Mouse (Mus musculus) megakaryocyte progenitor cell, adult 5-6 weeks (primary cell): ENCODE results near the gene Diras1. TPM values are rescaled to one million over a fixed set of nuclear protein-coding genes. Genes with fewer than 3 reads are reported as not detected.
A peak's percentile ranks its signal among the peaks of the same experiment; 100 is the strongest.

Experiments used
- ATAC-seq: replicated peaks from 2 replicates; pipeline ENCODE4 v1.8.0; 2016; ENCODE audit warnings: mild to moderate bottlenecking, moderate TSS enrichment, inconsistent platforms; ENCODE audit not compliant: poor library complexity
- total RNA-seq, 2 experiments: library from RNA; stranded (forward) in 1 of 2; stranded (reverse) in 1 of 2; fragments of 157-497, 149-512 nt in 1 of 2; fragments of 200-1000 nt in 1 of 2; gene quantifications; 2 replicates each; pipeline versions ENCODE4 v1.2.3 to v1.2.4; 2015 to 2017

Gene Diras1
- total RNA-seq, 2 experiments from 2014 or later = not detected

DNA sequence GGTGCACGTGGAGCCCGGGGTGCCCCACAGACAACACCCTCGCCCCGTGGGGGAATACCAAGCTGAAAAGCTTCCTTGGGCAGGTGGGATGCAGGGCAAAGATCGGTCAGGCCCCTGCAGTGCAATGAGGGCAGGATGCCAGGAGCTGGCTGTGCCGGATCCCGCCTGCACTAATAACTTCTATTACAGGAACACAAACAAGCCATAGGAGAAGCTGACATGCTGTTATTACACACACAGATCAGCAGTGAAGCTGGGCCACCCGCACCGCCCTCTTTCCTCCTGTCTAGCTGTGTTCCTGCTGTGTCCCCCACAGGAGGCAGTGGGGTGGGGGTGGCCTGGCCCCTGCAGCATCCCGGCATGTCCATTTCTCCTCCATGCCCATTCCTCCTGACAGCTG, 3.6 kb upstream of the Diras1 start:
- ATAC-seq = no peak

DNA sequence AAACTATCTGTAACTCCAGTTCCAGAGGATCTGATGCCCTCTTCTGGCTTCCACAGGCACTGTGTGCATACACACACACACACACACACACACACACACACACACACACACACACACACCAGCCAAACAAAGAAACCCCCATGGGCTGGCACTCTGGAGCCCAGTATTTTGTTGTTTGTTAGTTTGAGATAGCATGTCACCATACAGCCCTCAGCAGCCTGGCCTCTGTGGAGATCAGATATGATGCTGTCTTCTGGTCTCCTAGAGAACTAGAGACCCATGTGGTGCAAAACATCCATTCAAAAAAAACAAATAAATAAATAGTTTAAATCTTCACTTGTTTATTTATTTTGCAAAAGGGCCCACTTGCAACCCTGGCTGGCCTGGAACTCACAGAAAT, 2.8 kb upstream of the Diras1 start:
- peak; percentile 54; the same call in 1 of the 2 replicates for ATAC-seq

DNA sequence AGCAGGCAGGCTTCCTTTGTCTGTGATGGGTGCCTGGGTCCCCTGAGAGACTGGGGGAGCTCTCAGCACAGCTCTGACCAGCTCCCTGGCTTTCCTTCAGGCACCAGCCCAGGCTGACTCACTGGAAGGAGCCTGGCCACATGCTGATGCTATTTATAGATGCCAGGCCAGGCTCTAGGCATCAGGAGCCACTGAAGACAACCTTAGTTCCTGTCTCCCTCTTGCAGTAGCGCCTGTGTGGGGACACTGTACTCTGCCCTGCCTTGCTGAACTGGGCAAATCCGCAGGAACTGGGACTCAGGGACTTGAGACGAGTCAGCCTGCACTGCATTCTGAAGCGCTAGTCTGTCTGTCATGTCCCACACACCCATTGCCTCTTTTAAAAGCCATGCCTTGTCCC, 1.9 kb upstream of the Diras1 start:
- no peak for ATAC-seq

DNA sequence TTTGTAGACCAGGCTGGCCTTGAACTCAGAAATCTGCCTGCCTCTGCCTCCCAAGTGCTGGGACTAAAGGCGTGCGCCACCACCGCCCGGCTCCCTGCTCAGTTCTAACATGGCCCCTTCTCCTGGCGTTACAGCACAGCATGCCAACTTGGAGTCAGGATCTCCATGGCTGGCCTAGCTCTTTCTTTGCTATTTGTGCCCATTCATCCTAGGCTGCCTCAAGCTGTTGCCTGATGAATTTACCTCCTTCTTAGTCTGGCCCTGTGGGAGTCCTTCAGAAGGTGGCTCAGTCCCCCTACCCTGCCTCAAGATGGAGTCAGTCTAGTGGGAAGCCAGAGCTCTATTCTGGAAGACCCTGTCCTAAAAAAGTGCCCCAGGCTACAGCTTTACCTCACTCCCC, 1.4 kb upstream of the Diras1 start:
- no peak for ATAC-seq

DNA sequence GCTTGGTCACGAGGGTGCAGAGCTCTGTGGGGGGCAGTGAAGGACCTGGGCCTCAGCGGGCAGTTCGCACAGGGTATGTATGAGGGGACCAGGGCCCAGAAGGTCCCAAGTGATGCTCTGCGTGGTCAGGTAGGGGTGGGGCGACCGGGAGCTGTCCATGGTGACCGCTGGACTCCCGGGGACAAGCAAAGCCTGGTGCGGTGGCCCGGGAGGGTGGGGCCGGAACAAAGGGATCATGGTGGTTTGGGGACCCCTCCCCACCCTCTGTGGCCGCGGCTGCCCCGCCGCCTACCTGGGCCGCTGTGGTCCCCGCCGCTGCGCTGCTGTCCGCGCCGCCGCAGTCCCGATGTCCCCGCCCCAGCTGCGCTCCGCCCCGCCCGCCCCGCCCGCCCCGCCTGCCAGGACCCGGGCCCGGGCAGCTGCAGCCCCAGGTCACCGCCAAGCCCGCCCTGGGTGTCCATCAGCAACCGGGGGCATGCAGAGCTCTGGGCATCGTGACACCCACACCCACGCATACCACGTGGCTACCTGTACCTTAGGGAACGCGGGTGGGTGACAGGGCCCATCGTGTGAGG, 328 bp downstream of the Diras1 start:
- ATAC-seq = no peak

DNA sequence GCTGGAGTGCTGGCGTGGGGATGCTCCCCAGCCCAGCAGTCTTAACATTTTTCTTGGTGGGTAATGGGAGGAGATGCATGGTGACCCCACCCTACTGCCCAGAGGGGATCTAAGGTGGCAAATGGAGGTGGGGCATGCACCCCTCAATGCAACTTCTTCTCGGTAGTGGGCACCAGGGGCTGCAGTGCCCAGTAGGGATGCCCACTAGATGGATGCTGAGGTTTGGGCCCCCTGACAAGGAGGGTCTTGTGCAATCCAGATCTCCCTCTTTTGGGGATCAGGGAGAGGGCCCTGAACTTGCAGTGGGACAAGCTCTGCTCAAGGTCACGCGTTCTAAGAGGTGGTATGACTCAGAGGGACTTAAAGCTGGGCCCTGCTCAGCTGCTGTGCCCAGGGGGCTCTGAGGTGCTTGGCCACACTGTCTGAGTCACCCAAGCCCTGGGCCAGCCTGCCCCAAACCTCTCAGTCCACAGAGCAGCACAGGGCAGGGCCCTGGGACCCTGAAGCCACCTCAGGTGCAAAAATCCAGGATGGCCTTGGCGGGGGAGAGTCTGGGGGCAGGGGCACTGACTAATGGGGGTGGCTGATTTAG, 1.0 kb downstream of the Diras1 start:
- ATAC-seq = no peak

DNA sequence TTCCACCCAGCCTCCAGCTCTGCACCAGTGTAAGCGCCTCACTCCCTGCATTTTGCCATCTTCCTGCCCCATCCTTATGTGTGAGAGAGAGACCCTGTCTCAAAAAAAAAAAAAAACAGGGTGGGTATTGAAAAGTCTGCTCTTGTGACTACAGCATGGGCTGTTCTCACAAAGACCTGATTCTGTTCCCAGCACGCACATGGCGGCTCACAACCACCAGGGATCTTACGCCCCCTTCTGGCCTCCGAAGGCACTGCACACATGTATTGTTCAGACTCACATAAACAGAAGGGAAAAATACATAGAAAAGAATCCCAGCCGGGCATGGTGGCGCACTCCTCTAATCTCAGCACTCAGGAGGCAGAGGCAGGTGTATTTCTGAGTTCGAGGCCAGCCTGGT, 2.7 kb downstream of the Diras1 start:
- no peak for ATAC-seq

DNA sequence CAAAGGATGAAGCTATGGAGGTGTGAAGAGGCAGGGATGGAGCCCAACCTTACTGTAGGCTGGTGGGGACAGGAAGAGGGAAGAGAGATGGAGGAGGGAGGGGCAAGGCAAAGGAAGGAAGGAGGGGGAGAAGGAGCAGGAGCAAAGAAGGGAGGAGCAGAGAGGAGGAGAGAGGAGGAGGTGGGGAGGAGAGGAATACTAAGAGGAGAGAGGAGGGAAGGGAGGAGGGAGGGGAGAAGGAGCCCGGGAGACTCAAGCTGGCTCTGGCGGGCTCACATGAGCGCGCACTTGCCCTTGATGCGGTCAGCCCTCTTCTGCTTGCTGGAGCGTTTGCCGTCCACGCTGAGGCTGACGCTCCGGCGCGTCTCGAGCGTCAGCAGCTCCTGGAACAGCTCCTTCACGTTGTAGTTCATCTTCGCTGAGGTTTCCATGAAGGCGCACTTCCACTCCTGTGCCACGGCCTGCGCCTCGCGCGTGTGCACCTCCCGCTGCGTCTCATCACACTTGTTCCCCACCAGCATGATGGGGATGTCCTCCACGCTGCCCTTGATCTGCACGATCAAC, 3.8 kb downstream of the Diras1 start:
- no peak for ATAC-seq

DNA sequence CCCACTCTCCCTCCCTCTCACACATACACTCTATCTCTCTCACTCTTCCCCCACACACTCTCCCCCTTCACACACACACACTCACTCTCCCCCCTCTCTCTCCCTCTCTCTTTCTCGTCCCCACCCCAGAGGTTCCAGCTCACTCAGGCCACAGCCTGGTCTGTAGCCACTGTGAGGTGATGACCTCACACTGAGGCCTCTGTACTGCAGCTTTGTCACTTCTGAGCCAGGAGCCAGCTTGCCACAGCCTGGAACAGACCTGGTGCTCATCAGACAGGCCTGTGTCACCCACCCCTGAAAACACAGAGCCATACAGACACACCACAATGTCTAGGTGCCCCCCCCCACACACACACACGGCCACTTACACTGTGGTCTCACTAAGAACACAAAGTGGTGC, 5.3 kb downstream of the Diras1 start:
- no peak for ATAC-seq

DNA sequence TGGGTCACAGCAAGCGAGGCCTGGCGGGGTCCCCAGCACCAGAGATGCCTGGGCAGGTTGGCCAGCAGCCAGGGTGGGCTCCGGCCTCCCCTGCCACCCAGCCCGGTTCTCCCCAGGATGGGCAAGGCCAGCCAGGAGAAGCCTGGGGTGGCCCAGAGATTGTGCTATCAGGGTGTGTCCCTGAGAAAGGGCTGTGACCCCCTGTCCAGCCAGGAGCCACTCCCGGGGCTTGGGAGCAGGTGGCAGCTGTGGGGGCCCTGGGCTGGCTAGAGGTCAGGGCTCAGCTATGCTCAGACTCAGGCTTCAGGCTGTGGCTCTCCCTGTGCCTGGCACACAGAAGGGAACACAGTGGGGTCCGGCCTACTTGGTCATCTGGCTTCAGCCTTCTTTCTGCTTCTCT, 5.8 kb downstream of the Diras1 start:
- no peak for ATAC-seq

DNA sequence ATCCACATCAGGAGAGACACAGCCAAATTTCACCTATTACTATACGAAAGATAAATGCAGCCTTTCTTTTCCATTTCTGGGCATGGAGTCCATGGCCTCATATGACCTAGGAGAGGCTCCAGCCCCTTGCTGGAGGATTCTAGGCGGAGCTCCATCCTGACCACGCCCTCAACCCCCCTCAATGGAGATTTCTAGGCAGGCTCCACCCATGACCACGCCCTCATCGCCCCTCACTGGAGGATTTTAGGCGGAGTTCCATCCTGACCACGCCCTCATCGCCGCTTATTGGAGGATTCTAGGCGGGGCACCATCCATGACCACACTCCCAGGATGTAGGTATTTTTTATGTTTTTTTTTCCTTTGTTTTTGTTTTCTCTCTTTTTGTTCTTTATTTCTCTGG, 7.1 kb downstream of the Diras1 start:
- peak; percentile 27 for ATAC-seq

DNA sequence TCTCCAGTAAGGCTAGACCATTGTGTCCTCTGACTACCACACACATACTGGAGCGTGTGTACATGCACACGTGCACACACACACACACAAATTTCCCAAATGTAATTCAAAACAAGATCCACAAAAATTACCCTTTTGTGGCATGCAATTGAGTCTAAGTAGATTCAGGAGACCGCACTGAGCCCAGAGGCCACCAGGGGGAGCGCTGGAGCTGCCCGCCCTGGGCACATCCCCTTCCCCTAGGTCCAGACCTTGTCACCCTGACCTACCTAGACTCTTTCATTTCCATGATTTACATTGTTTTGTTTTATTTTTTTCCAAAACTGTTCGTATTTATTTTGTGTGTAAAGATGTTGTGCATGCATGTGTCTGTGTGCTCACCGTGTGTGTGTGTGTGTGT, 8.8 kb downstream of the Diras1 start:
- peak; percentile 56 for ATAC-seq

DNA sequence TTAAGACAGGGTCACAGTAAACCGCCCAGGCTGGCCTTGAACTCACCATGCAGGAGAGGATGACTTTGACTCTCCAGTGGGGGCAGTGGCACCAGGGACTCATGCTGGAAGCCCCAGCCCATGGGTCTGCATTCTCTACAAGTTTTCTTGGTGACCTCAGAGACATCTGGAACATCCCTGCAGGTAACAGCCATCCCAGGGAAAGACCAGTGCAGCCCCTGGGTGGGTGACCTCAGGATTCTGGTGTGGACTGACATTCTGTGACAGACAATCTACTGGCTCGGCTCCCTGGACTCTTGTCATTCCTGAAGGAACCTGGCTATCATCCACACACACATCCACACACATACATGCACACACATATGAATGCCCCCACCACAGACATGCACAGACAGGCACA, 9.8 kb downstream of the Diras1 start:
- ATAC-seq = no peak

DNA sequence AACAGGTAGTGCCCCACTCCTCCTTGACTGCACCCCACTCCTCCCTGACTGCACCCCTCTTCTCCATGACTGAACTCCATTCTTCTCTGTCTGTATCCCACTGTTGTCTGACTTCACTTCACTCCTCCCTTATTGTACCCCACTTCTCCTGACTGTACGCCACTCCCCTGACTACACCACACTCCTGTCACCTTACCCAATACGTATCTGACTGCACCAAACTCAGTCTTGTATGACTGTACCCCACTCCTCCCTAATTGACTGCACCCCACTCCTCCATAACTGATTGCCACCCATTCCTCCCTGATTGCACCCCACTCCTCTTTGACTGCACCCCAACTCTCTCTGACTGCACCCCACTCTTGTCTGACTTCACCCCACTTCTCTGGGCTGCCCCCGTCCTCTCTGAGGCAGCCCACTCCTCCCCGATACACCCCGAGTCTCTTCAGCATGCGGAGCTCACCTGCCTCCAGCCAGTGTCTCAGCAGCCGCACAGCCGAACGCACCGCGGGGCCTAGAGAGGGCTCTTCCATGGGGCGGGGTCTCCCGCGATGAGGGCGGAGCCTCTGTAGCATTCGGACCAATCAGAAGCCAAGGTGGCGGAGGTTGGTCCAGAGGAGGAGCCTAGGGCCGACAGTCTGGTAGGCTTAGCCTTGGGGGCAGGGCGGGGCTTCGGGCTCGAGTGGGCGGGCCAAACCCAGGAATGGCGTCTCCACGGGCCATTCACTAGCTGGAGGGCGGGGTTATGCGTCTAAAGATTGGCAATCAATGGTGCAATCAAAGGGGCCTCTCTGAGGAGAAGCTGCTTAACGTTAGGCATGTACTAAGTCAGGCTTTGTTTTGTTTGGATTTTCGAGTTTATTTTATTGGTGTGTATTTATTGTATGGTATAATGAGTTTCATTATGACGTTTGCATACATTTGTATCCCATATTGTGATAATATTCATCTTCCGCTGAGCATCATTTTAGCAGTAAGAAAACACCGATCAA, 10.8 kb downstream of the Diras1 start, which contains the start of gene Gng7:
Gene Gng7, minus strand, starts transcription at position 553 of the 992 bp plus-strand sequence.
- peak; percentile 96 for ATAC-seq

DNA sequence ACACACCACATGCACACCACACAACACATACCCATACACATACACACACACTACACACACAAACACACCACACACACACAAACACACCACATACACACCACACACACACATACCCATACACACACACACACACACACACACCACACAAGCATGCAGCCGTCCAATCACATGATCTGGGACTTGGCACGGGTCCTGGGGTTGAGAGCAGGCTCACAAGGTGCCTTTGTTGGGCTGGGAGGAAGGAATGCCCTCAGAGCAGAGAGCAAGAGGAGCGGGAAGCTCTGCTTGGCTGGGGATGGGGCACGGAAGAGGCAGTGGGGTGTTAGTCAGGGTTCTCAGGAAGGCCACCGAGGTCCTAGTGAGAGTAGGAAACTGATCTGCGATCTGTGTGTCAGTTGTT, 14.6 kb downstream of the Diras1 start:
- no peak for ATAC-seq

DNA sequence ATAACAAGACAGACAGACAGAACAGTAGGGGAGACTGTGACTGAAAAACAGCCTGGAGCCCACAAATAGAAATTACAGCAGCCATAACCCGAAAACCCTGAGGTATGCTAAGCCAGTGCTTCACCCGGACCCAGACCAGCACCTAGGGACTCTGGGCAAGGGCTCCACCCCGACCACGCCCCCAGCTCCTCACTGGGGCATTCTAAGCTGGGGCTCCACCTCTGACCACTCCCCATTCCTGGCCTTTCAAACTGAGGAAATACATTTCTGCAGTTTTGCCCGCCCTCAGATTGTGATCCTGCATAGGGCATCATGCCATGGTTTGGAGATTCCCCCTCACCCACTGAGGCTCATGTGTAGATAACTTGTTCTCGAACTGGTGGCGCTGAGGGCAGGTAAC, 18.2 kb downstream of the Diras1 start:
- peak; percentile 61 for ATAC-seq

DNA sequence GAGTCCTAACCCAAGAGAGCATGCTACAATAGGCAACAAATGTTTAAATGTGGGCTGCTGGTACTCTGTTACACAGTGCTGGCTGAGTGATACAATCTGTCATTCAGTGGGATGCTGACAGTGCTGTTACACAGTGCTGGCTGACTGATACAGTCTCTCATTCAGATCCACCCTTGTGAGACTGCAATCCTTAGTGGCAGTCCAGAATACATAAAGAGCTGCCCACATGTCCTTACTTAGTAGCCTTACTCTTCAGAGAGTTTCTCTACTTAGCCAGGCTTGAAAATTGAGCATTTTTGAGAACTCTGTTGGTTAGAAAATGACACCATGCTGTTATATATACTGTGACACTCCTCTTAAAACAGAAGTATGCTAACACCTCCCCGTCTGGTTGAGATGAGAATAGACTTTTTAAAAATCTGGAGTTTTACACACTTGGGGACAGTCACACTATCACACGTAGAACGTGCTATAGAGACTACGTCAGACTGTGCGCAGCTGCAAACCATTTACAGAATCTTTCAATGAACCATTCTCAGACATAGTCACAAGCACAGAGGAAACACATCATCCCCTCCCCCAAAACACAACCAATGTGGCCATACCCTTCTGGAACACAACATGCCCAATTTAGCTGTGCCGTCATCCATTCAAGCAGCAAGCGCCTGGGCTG, 19.3 kb downstream of the Diras1 start:
- ATAC-seq = no peak

DNA sequence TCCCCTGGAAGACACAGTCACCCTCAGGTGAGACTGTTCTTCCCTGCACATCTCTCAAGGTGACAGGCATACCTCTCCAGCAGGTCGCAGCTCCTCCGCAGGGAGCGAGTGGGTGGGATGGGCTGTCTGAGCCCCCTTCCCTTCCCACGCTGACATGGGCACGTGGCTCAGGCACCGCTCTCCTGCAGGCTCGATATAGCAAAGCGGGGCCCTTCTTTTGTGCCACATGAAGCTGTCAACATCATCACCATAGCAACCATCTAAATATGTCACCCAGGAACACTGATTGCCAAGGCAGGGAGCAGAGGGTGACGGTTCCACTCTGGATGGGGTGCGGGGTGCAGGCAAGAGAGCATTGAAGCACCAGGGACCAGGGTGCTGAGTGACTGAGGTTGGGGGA, 24.3 kb downstream of the Diras1 start:
- no peak for ATAC-seq

DNA sequence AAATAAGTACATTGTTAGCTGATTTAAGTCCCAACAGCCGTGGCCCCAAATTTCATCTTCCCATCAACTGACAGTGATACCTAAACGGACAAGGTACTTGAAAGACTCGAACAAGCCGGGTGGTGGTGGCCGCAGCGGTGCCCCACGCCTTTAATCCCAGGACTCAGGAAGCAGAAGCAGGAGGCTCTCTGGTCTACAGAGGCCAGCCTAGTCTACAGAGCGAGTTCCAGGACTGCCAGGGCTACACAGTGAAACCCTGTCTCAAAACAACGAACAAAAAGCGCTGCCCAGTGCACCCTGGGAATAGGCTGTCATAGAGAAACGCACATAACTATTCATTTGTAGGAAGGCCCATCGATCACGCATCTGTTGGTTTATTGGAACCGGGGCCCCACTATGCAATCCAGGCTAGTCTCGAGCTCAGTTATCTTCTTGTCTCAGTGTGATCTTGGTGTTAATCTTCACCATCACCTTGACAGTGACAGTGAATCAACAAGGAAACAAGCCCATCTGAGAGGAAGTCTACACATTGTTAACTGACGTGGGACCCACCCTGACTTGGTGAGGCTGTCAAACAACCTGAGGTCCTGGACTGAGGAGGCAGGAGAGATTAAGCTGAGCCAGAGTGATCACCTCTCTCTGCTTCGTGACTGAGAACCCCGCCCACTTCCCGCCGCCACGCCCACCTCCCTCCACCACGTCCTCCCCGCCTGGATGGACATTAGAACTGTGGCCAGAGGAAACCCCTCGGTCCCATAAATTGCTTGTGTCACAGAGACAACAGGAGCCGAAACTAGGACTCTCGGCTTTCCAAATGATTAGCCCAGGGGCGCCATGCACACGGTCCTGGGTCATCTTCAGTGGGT, 25.0 kb downstream of the Diras1 start:
- peak; percentile 26; the same call in 1 of the 2 replicates for ATAC-seq
